Mouse (Mus musculus): ENCODE measurements around the gene Palm2.

GRCm38 (mm10) chr4:57576095-57576494 is 142.0 kb downstream of the Palm2 start:
- TF ChIP-seq ZC3H11A (IDR thresholded peaks at IDR 0.05; ENCODE audit: borderline replicate concordance, low read depth, low read length), result no peak
- TF ChIP-seq ZNF384 (IDR thresholded peaks at IDR 0.05; ENCODE audit: low read depth, low read length), result no peak
- TF ChIP-seq MAFK (IDR thresholded peaks at IDR 0.05; ENCODE audit: insufficient read depth, low read depth, low read length), result no peak
- TF ChIP-seq CHD2 (IDR thresholded peaks at IDR 0.05; ENCODE audit: low read depth, low read length), result no peak
